Comparison of ENCODE assay signal across 9 mouse cellular contexts in genomic region chr2:94254102-94254501, GRCm38 (mm10).
DNase-seq lines count a peak whose midpoint lies in the region; ATAC-seq lines count a peak whose summit lies in the region.
"Had no signal": no experiment of that assay in that cellular context is flagged by ENCODE, and none has a peak within 500 bp of the region (broad histone marks: within the 10 kb centered on the region; RNA-seq: fewer than 3 reads in every experiment).

No protein-coding gene starts in this region.

- ATAC-seq in midbrain, embryonic 12.5 days (ENCODE audit: low FRiP score, low read depth), result 0 out of 2 replicates have a peak, but pooled peaks have one; percentile 44
- ATAC-seq in midbrain, embryonic 16.5 days, result no peak
- peak; percentile 60 for ATAC-seq in megakaryocyte progenitor cell, adult 5-6 weeks (replicated peaks; ENCODE audit: poor library complexity)

- no peak overlapping the region for H3K4me2 ChIP-seq in midbrain, embryonic 12.5 days (replicated peaks)
- H3K4me2 ChIP-seq in midbrain, embryonic 16.5 days (ENCODE audit: low read length), result no peak overlapping the region
- H3K4me2 ChIP-seq: heart, embryonic 13.5 days had no signal

- 20% methylated on average over 3 of the region's 3 CpGs for WGBS in heart, embryonic 10.5 days
- WGBS in midbrain, embryonic 12.5 days, result 25% methylated on average over 3 of the region's 3 CpGs
- WGBS in midbrain, embryonic 16.5 days, result 24% methylated on average over 3 of the region's 3 CpGs

- H3K27me3 ChIP-seq in heart, embryonic 10.5 days (ENCODE audit: insufficient read depth, poor library complexity, severe bottlenecking), result peaks cover 13% of the 10 kb centered on the region
- H3K27me3 ChIP-seq in midbrain, embryonic 12.5 days, result peaks cover 7% of the 10 kb centered on the region; the same call in 1 of the 2 replicates
- no peaks in the 10 kb centered on the region for H3K27me3 ChIP-seq in midbrain, embryonic 16.5 days (ENCODE audit: control insufficient read depth, insufficient read depth, low read depth, low read length)

- H3K9ac ChIP-seq in midbrain, embryonic 12.5 days (replicated peaks), result no peak overlapping the region
- H3K9ac ChIP-seq in midbrain, embryonic 16.5 days (ENCODE audit: low read depth, low read length), result no peak overlapping the region
- H3K9ac ChIP-seq: heart, embryonic 13.5 days had no signal

- DNase-seq in heart, adult 11 months, result peak; percentile 54
- DNase-seq in heart, embryonic 10.5 days (ENCODE audit: low spot score), result no peak
- peak; percentile 35 for DNase-seq in ZHBTc4 (ENCODE audit: low read depth, low spot score)
- no peak for DNase-seq in right cerebral cortex, postnatal 14 days
- DNase-seq in frontal cortex, postnatal 14 days (ENCODE audit: low spot score in 2 of 2), result no peak

- no peaks in the 10 kb centered on the region for H3K9me3 ChIP-seq in heart, embryonic 10.5 days
- H3K9me3 ChIP-seq in midbrain, embryonic 12.5 days, result no peaks in the 10 kb centered on the region
- H3K9me3 ChIP-seq in midbrain, embryonic 16.5 days (replicated peaks; ENCODE audit: control insufficient read depth, low read length, poor library complexity, severe bottlenecking), result no peaks in the 10 kb centered on the region
- H3K9me3 ChIP-seq: heart, embryonic 13.5 days had no signal

- no peak overlapping the region for H3K27ac ChIP-seq in heart, embryonic 10.5 days
- no peak overlapping the region for H3K27ac ChIP-seq in midbrain, embryonic 12.5 days (replicated peaks)
- no peak overlapping the region for H3K27ac ChIP-seq in midbrain, embryonic 16.5 days (ENCODE audit: low read length)
- H3K27ac ChIP-seq: heart, embryonic 13.5 days had no signal

- no peak overlapping the region for H3K4me3 ChIP-seq in heart, embryonic 10.5 days
- H3K4me3 ChIP-seq in midbrain, embryonic 12.5 days, result no peak overlapping the region
- no peak overlapping the region for H3K4me3 ChIP-seq in midbrain, embryonic 16.5 days (ENCODE audit: low read depth, low read length)
- H3K4me3 ChIP-seq: heart, embryonic 13.5 days had no signal

- no peaks in the 10 kb centered on the region for H3K36me3 ChIP-seq in heart, embryonic 10.5 days
- no peaks in the 10 kb centered on the region for H3K36me3 ChIP-seq in midbrain, embryonic 12.5 days
- no peaks in the 10 kb centered on the region for H3K36me3 ChIP-seq in midbrain, embryonic 16.5 days (ENCODE audit: control insufficient read depth, insufficient read depth, low read length)
- H3K36me3 ChIP-seq: heart, embryonic 13.5 days had no signal

- H3K4me1 ChIP-seq in heart, embryonic 10.5 days, result 0 out of 2 replicates have a peak, but pooled peaks cover 2% of the 10 kb centered on the region
- H3K4me1 ChIP-seq in midbrain, embryonic 12.5 days, result no peaks in the 10 kb centered on the region
- no peaks in the 10 kb centered on the region for H3K4me1 ChIP-seq in midbrain, embryonic 16.5 days (ENCODE audit: control insufficient read depth, insufficient read depth, low read length)

Comparison
In these comparisons a context has a peak if more than half of its experiments do, and no peak if none do; other contexts are left out.
1. DNase-seq: peak in heart, adult 11 months (single experiment) and ZHBTc4 (single experiment); none in heart, embryonic 10.5 days (single experiment), right cerebral cortex, postnatal 14 days (single experiment) and frontal cortex, postnatal 14 days (0 of 2).